Mouse (Mus musculus): ENCODE measurements around the gene Wdr37.

GRCm38 (mm10) chr13:8839111-8839510 is 32.6 kb downstream of the Wdr37 start:
- no peak for TF ChIP-seq CTCF (IDR thresholded peaks at IDR 0.05; ENCODE audit: control insufficient read depth, insufficient read depth, insufficient read length)
- TF ChIP-seq USF1 (IDR thresholded peaks at IDR 0.05; ENCODE audit: low read depth): no peak
- no peak for TF ChIP-seq MAX (IDR thresholded peaks at IDR 0.05)

All from C2C12 (cell line).